Mouse (Mus musculus) left cerebral cortex, adult 11 months (tissue): Measurements from ENCODE around the gene Gm20532.

ENCODE experiments used
- DNase-seq: peaks from one replicate; pipeline ENCODE4 v3.0.0; 2022; ENCODE audit warnings: low spot score

Gene Gm20532

GRCm38 (mm10) chr2:26573807-26574206 is 12.6 kb upstream of the Gm20532 start:
- no peak for DNase-seq

GRCm38 (mm10) chr2:26574862-26575261 is 11.6 kb upstream of the Gm20532 start:
- DNase-seq = no peak

- no peak for DNase-seq
Measured at GRCm38 (mm10) chr2:26575378-26575777, 11.1 kb upstream of the Gm20532 start.

- no peak for DNase-seq
Measured at GRCm38 (mm10) chr2:26575865-26576264, 10.6 kb upstream of the Gm20532 start.

- DNase-seq = no peak
Measured at GRCm38 (mm10) chr2:26576462-26576861, 10.0 kb upstream of the Gm20532 start.

GRCm38 (mm10) chr2:26578369-26578768 is 8.1 kb upstream of the Gm20532 start:
- DNase-seq = no peak

GRCm38 (mm10) chr2:26579714-26580113 is 6.7 kb upstream of the Gm20532 start, which contains the start of gene Egfl7:
Gene Egfl7 (plus strand): TSS chr2:26580014.
- no peak for DNase-seq

GRCm38 (mm10) chr2:26580751-26581150 is 5.7 kb upstream of the Gm20532 start:
- DNase-seq = no peak

- DNase-seq = no peak
Measured at GRCm38 (mm10) chr2:26582203-26582602, 4.2 kb upstream of the Gm20532 start.

GRCm38 (mm10) chr2:26582741-26583140 is 3.7 kb upstream of the Gm20532 start:
- no peak for DNase-seq

GRCm38 (mm10) chr2:26583640-26584039 is 2.8 kb upstream of the Gm20532 start:
- DNase-seq = no peak

- DNase-seq = no peak
Measured at GRCm38 (mm10) chr2:26585713-26586112, 726 bp upstream of the Gm20532 start.

GRCm38 (mm10) chr2:26587044-26587405 is 586 bp downstream of the Gm20532 start:
- DNase-seq = no peak

GRCm38 (mm10) chr2:26588573-26588972 is 2.1 kb downstream of the Gm20532 start:
- no peak for DNase-seq

GRCm38 (mm10) chr2:26589284-26589683 is 2.8 kb downstream of the Gm20532 start:
- no peak for DNase-seq

GRCm38 (mm10) chr2:26590282-26590681 is 3.8 kb downstream of the Gm20532 start:
- no peak for DNase-seq

- no peak for DNase-seq
Measured at GRCm38 (mm10) chr2:26590962-26591361, 4.5 kb downstream of the Gm20532 start.

GRCm38 (mm10) chr2:26591416-26591815 is 5.0 kb downstream of the Gm20532 start:
- DNase-seq = no peak

GRCm38 (mm10) chr2:26593211-26594021 is 7.0 kb downstream of the Gm20532 start:
- DNase-seq = no peak

- no peak for DNase-seq
Measured at GRCm38 (mm10) chr2:26594022-26594346, 7.5 kb downstream of the Gm20532 start.

GRCm38 (mm10) chr2:26594461-26594933 is 8.1 kb downstream of the Gm20532 start:
- no peak for DNase-seq

- DNase-seq = no peak
Measured at GRCm38 (mm10) chr2:26594934-26595724, 8.7 kb downstream of the Gm20532 start.

GRCm38 (mm10) chr2:26595725-26596435 is 9.4 kb downstream of the Gm20532 start:
- DNase-seq = no peak
